Mouse (Mus musculus) MEL (cell line): Measurements from ENCODE around the gene Sfrp5. TPM values are rescaled to one million over a fixed set of nuclear protein-coding genes. Genes with fewer than 3 reads are reported as not detected.

ENCODE experiments used
- DNase-seq: peaks from one replicate; pipeline ENCODE4 v3.0.0; 2011; ENCODE audit warnings: low read depth, low spot score
- H3K27ac ChIP-seq: 2 replicates; pipeline ENCODE4 v1.5.1; 2012; ENCODE audit warnings: low read depth, mild to moderate bottlenecking, control low read depth, low read length, moderate library complexity; ENCODE audit not compliant: control insufficient read depth
- H3K27me3 ChIP-seq, 2 experiments: fragments of 150-350 bp in 1 of 2; sonication (generic) in 1 of 2; 2 replicates each; pipeline ENCODE4 v1.6.1; 2012; ENCODE audit warnings: low read length in 2 of 2, mild to moderate bottlenecking in 2 of 2, improper control_type of control experiment in 1 of 2, moderate library complexity in 1 of 2; ENCODE audit not compliant: insufficient read depth in 2 of 2, control insufficient read depth in 1 of 2
- H3K36me3 ChIP-seq, 2 experiments: 2 replicates each; pipeline ENCODE4 v1.6.1; 2012 to 2014; ENCODE audit warnings: low read length in 2 of 2, improper control_type of control experiment in 1 of 2, inconsistent platforms in 1 of 2, mild to moderate bottlenecking in 1 of 2; ENCODE audit not compliant: insufficient read depth in 2 of 2, control insufficient read depth in 1 of 2
- H3K4me1 ChIP-seq, 2 experiments: fragments of 150-350 bp in 1 of 2; sonication (generic) in 1 of 2; 2 replicates each; pipeline ENCODE4 v1.6.1; 2012; ENCODE audit warnings: low read length in 2 of 2, improper control_type of control experiment in 1 of 2, mild to moderate bottlenecking in 1 of 2; ENCODE audit not compliant: insufficient read depth in 2 of 2, control insufficient read depth in 1 of 2
- H3K4me3 ChIP-seq, 2 experiments: fragments of 150-350 bp in 1 of 2; sonication (generic) in 1 of 2; 2 replicates each; pipeline ENCODE4 v1.5.1; 2012; ENCODE audit warnings: low read depth in 2 of 2, low read length in 2 of 2, mild to moderate bottlenecking in 2 of 2, moderate library complexity in 2 of 2, control low read depth in 1 of 2, improper control_type of control experiment in 1 of 2; ENCODE audit not compliant: control insufficient read depth in 1 of 2, insufficient read depth in 1 of 2
- H3K79me2 ChIP-seq: 2 replicates; pipeline ENCODE4 v1.6.1; 2012; ENCODE audit warnings: mild to moderate bottlenecking, low read length, moderate library complexity; ENCODE audit not compliant: control insufficient read depth, poor library complexity, insufficient read depth
- H3K9ac ChIP-seq: 2 replicates; pipeline ENCODE4 v1.6.1; 2012; ENCODE audit warnings: low read depth, mild to moderate bottlenecking, control low read depth, low read length, moderate library complexity; ENCODE audit not compliant: control insufficient read depth, poor library complexity, severe bottlenecking
- H3K9me3 ChIP-seq: fragments of 150-350 bp; sonication (generic); replicated peaks from 2 replicates; pipeline ENCODE4 v1.6.1; 2012; ENCODE audit warnings: mild to moderate bottlenecking, low read length, improper control_type of control experiment, moderate library complexity; ENCODE audit not compliant: insufficient read depth
- BHLHE40 ChIP-seq: IDR thresholded peaks from 2 replicates; pipeline ENCODE4 v1.6.1; 2012; ENCODE audit warnings: low read depth, mild to moderate bottlenecking, inconsistent platforms, low read length, improper control_type of control experiment, borderline replicate concordance
- CHD1 ChIP-seq: IDR thresholded peaks from 2 replicates; pipeline ENCODE4 v1.6.1; 2012; ENCODE audit warnings: low read depth, mild to moderate bottlenecking, inconsistent platforms, low read length, improper control_type of control experiment
- CHD2 ChIP-seq: IDR thresholded peaks from 2 replicates; pipeline ENCODE4 v1.6.1; 2011; ENCODE audit warnings: low read length, improper control_type of control experiment
- E2F4 ChIP-seq: IDR thresholded peaks from 2 replicates; pipeline ENCODE4 v1.6.1; 2011; ENCODE audit warnings: low read depth, low read length, improper control_type of control experiment, borderline replicate concordance
- ELF1 ChIP-seq: IDR thresholded peaks from 2 replicates; pipeline ENCODE4 v1.6.1; 2014; ENCODE audit warnings: low read depth, mild to moderate bottlenecking, inconsistent platforms, low read length, improper control_type of control experiment, moderate library complexity
- EP300 ChIP-seq, 2 experiments: IDR thresholded peaks; 2 replicates each; pipeline ENCODE4 v1.6.1; 2011; ENCODE audit warnings: improper control_type of control experiment in 2 of 2, low read length in 2 of 2, low read depth in 1 of 2, mild to moderate bottlenecking in 1 of 2
- ETS1 ChIP-seq: IDR thresholded peaks from 2 replicates; pipeline ENCODE4 v1.6.1; 2012; ENCODE audit warnings: low read depth, mild to moderate bottlenecking, inconsistent platforms, low read length, improper control_type of control experiment, moderate library complexity
- GATA1 ChIP-seq: IDR thresholded peaks from 2 replicates; pipeline ENCODE4 v1.6.1; 2011; ENCODE audit warnings: low read depth, low read length, improper control_type of control experiment
- HCFC1 ChIP-seq: IDR thresholded peaks from 2 replicates; pipeline ENCODE4 v1.6.1; 2012; ENCODE audit warnings: low read depth, mild to moderate bottlenecking, inconsistent platforms, low read length, improper control_type of control experiment, moderate library complexity
- KAT2A ChIP-seq: conservative IDR thresholded peaks from 2 replicates; pipeline ENCODE4 v1.6.1; 2012; ENCODE audit warnings: low read depth, low read length, improper control_type of control experiment, inconsistent platforms
- MAFK ChIP-seq: IDR thresholded peaks from 2 replicates; pipeline ENCODE4 v1.6.1; 2011; ENCODE audit warnings: low read depth, mild to moderate bottlenecking, low read length, improper control_type of control experiment, borderline replicate concordance
- MAZ ChIP-seq: IDR thresholded peaks from 2 replicates; pipeline ENCODE4 v1.6.1; 2012; ENCODE audit warnings: low read depth, mild to moderate bottlenecking, inconsistent platforms, low read length, improper control_type of control experiment
- MEF2A ChIP-seq: IDR thresholded peaks from 2 replicates; pipeline ENCODE4 v1.6.1; 2014; ENCODE audit warnings: low read depth, mild to moderate bottlenecking, inconsistent platforms, low read length, improper control_type of control experiment; ENCODE audit not compliant: poor library complexity, insufficient replicate concordance, severe bottlenecking; ENCODE audit errors: extremely low read depth
- MXI1 ChIP-seq: IDR thresholded peaks from 2 replicates; pipeline ENCODE4 v1.6.1; 2011; ENCODE audit warnings: mild to moderate bottlenecking, low read depth, low read length, improper control_type of control experiment
- MYB ChIP-seq: IDR thresholded peaks from 2 replicates; pipeline ENCODE4 v1.6.1; 2011; ENCODE audit warnings: mild to moderate bottlenecking, low read depth, low read length, improper control_type of control experiment
- MYC ChIP-seq: IDR thresholded peaks from 2 replicates; pipeline ENCODE4 v1.6.1; 2011; ENCODE audit warnings: low read depth, mild to moderate bottlenecking, low read length, improper control_type of control experiment, moderate library complexity
- NRF1 ChIP-seq: IDR thresholded peaks from 2 replicates; pipeline ENCODE4 v1.6.1; 2014; ENCODE audit warnings: low read depth, mild to moderate bottlenecking, inconsistent platforms, low read length, improper control_type of control experiment, moderate library complexity; ENCODE audit not compliant: poor library complexity, insufficient read depth, severe bottlenecking
- POLR2A ChIP-seq, 2 experiments: IDR thresholded peaks; 2 replicates each; pipeline ENCODE4 v1.6.1; 2011 to 2012; ENCODE audit warnings: low read length in 2 of 2, mild to moderate bottlenecking in 2 of 2, control low read depth in 1 of 2, improper control_type of control experiment in 1 of 2, low read depth in 1 of 2, moderate library complexity in 1 of 2; ENCODE audit not compliant: control insufficient read depth in 1 of 2, insufficient read depth in 1 of 2, poor library complexity in 1 of 2
- POLR2AphosphoS2 ChIP-seq: IDR thresholded peaks from 2 replicates; pipeline ENCODE4 v1.6.1; 2011; ENCODE audit warnings: low read length, improper control_type of control experiment
- POLR2AphosphoS5 ChIP-seq: IDR thresholded peaks from 2 replicates; pipeline ENCODE4 v1.6.1; 2012; ENCODE audit warnings: low read depth, borderline replicate concordance, mild to moderate bottlenecking, inconsistent platforms, low read length, moderate library complexity, mixed read lengths
- RCOR1 ChIP-seq: IDR thresholded peaks from 2 replicates; pipeline ENCODE4 v1.6.1; 2012; ENCODE audit warnings: low read depth, mild to moderate bottlenecking, inconsistent platforms, low read length, improper control_type of control experiment
- SIN3A ChIP-seq: IDR thresholded peaks from 2 replicates; pipeline ENCODE4 v1.6.1; 2012; ENCODE audit warnings: low read length, improper control_type of control experiment, inconsistent platforms
- SMC3 ChIP-seq: IDR thresholded peaks from 2 replicates; pipeline ENCODE4 v1.6.1; 2011; ENCODE audit warnings: low read depth, low read length, improper control_type of control experiment
- TAL1 ChIP-seq: IDR thresholded peaks from 2 replicates; pipeline ENCODE4 v1.6.1; 2012; ENCODE audit warnings: mild to moderate bottlenecking, inconsistent platforms, low read length, moderate library complexity, mixed read lengths
- TBP ChIP-seq: IDR thresholded peaks from 2 replicates; pipeline ENCODE4 v1.8.0; 2011; ENCODE audit warnings: low read depth, low read length, improper control_type of control experiment
- TCF12 ChIP-seq: IDR thresholded peaks from 2 replicates; pipeline ENCODE4 v1.6.1; 2014; ENCODE audit warnings: low read depth, mild to moderate bottlenecking, inconsistent platforms, low read length, improper control_type of control experiment, moderate library complexity
- UBTF ChIP-seq: IDR thresholded peaks from 2 replicates; pipeline ENCODE4 v1.6.1; 2012; ENCODE audit warnings: low read depth, mild to moderate bottlenecking, inconsistent platforms, low read length, improper control_type of control experiment, moderate library complexity, borderline replicate concordance; ENCODE audit not compliant: insufficient read depth
- USF1 ChIP-seq: IDR thresholded peaks from 2 replicates; pipeline ENCODE4 v1.6.1; 2014; ENCODE audit warnings: low read depth, mild to moderate bottlenecking, inconsistent platforms, low read length, improper control_type of control experiment, moderate library complexity
- USF2 ChIP-seq, 2 experiments: IDR thresholded peaks; 2 replicates each; pipeline ENCODE4 v1.6.1; 2011 to 2012; ENCODE audit warnings: improper control_type of control experiment in 2 of 2, low read length in 2 of 2, borderline replicate concordance in 1 of 2, inconsistent platforms in 1 of 2, low read depth in 1 of 2, mild to moderate bottlenecking in 1 of 2; ENCODE audit not compliant: insufficient read depth in 1 of 2
- ZKSCAN1 ChIP-seq: IDR thresholded peaks from 2 replicates; pipeline ENCODE4 v1.6.1; 2012; ENCODE audit warnings: low read depth, mild to moderate bottlenecking, inconsistent platforms, low read length, improper control_type of control experiment, moderate library complexity
- ZMIZ1 ChIP-seq: IDR thresholded peaks from 2 replicates; pipeline ENCODE4 v1.6.1; 2012; ENCODE audit warnings: low read depth, mild to moderate bottlenecking, inconsistent platforms, low read length, improper control_type of control experiment, moderate library complexity
- ZNF384 ChIP-seq: IDR thresholded peaks from 2 replicates; pipeline ENCODE4 v1.6.1; 2012; ENCODE audit warnings: low read depth, mild to moderate bottlenecking, inconsistent platforms, low read length, improper control_type of control experiment
- polyA plus RNA-seq, 2 experiments: library from polyadenylated mRNA; stranded (reverse) in 1 of 2; unstranded in 1 of 2; fragments of >175 nt in 1 of 2; fragments of >200 nt in 1 of 2; gene quantifications; 2 replicates each; pipeline versions ENCODE4 v1.2.1 to v1.2.4; 2012; ENCODE audit warnings: low replicate concordance in 2 of 2, low read depth in 1 of 2; ENCODE audit not compliant: insufficient read length in 2 of 2, insufficient read depth in 1 of 2, missing spikeins in 1 of 2
- total RNA-seq: library from RNA; depleted of rRNA; stranded (reverse); fragments of 300-350 nt; gene quantifications from 2 replicates; pipeline ENCODE4 v1.2.3, GENCODE M21; 2012

The Sfrp5 gene
- total and polyA plus RNA-seq, 3 experiments: 0.50 TPM; not detected in 2

DNA sequence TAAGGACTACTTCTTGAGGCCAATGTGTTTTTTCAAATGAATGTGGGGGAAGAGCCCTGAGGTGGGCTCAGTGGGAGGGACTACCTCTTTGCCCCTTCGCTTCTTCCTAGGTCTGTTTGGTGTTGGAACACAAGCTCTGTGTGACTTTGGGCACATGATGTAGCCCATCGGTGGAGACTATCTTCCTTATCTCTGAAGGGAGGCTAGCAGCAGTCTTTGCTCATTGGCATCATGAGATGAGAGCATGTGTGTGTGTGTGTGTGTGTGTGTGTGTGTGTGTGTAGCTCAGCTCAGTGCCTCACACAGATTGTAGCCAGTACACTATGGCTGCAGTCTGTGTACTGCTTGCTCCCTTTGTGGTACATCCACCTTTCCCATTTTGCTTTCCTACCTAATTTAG, 24.6 kb downstream of the Sfrp5 start:
- H3K4me1 ChIP-seq: peaks cover 22 to 27% of the 10 kb centered on the region in 2 experiments
- peak overlapping the region; percentile 40 for H3K9ac ChIP-seq
- TF ChIP-seq BHLHE40: peak; percentile 81
- TF ChIP-seq MAFK: no peak
- 0 out of 4 replicates have a peak, but pooled peaks of 1 of the 2 experiments have one; percentile 7 for TF ChIP-seq POLR2A (IDR thresholded peaks at IDR 0.05; ENCODE audit: control insufficient read depth in 1 of 2, insufficient read depth in 1 of 2, low read depth in 1 of 2, low read length in 2 of 2, poor library complexity in 1 of 2)
- TF ChIP-seq SIN3A: no peak; the same call in 1 of the 2 replicates
- no peak for TF ChIP-seq MYC
- peak; percentile 89 for TF ChIP-seq TCF12
- peak; percentile 78 for TF ChIP-seq GATA1
- TF ChIP-seq KAT2A: no peak; the same call in 1 of the 2 replicates
- no peak for TF ChIP-seq SMC3
- no peak for TF ChIP-seq ZMIZ1
- 0 out of 2 replicates have a peak, but pooled peaks have one; percentile 57 for TF ChIP-seq MAZ
- TF ChIP-seq NRF1: 0 out of 2 replicates have a peak, but pooled peaks have one; percentile 7
- no peak for TF ChIP-seq ZNF384
- TF ChIP-seq ELF1: 0 out of 2 replicates have a peak, but pooled peaks have one; percentile 8
- peak; percentile 95 for TF ChIP-seq RCOR1
- TF ChIP-seq POLR2AphosphoS5: peak; percentile 45; the same call in 1 of the 2 replicates
- TF ChIP-seq USF2 (IDR thresholded peaks at IDR 0.05; ENCODE audit: borderline replicate concordance in 1 of 2, insufficient read depth in 1 of 2, low read depth in 1 of 2, low read length in 2 of 2): 0 out of 4 replicates have a peak, but pooled peaks of 1 of the 2 experiments have one; percentile 23
- TF ChIP-seq TBP: no peak
- TF ChIP-seq E2F4: no peak
- TF ChIP-seq EP300 (IDR thresholded peaks at IDR 0.05; ENCODE audit: low read depth in 1 of 2, low read length in 2 of 2): peak; percentile 51 to 71; a peak in 3 of 4 replicates
- TF ChIP-seq ZKSCAN1: no peak
- TF ChIP-seq MYB: no peak
- TF ChIP-seq HCFC1: no peak
- peak; percentile 86 for TF ChIP-seq ETS1
- no peak for TF ChIP-seq POLR2AphosphoS2
- TF ChIP-seq CHD1: no peak
- no peak for TF ChIP-seq MEF2A
- TF ChIP-seq UBTF: no peak
- peak; percentile 56; the same call in 1 of the 2 replicates for TF ChIP-seq MXI1
- TF ChIP-seq TAL1: peak; percentile 34; the same call in 1 of the 2 replicates
- TF ChIP-seq CHD2: no peak
- TF ChIP-seq USF1: peak; percentile 73
- H3K79me2 ChIP-seq: peaks cover 2% of the 10 kb centered on the region; the same call in 1 of the 2 replicates
- H3K4me3 ChIP-seq: peak overlapping the region; percentile 1 to 15; a peak in 2 of 4 replicates
- no peaks in the 10 kb centered on the region for H3K9me3 ChIP-seq
- peak; percentile 77 for DNase-seq
- H3K27me3 ChIP-seq: no peaks in the 10 kb centered on the region
- peaks cover 4 to 27% of the 10 kb centered on the region in 2 experiments for H3K36me3 ChIP-seq
- H3K27ac ChIP-seq: peak overlapping the region; percentile 85
